Mouse (Mus musculus) kidney, embryonic 16.5 days (tissue): Measurements from ENCODE around the gene Slc15a5. TPM values are rescaled to one million over a fixed set of nuclear protein-coding genes. Genes with fewer than 3 reads are reported as not detected.

Source experiments
- ATAC-seq: fragments of 200-750 bp; cut with Nextera tagmentation; 2 replicates; pipeline ENCODE4 v1.8.0; 2017; ENCODE audit warnings: moderate TSS enrichment; ENCODE audit not compliant: low FRiP score, low TSS enrichment
- H3K27ac ChIP-seq: fragments of 300-500 bp; sonication (generic); 2 replicates; pipeline ENCODE4 v1.5.1; 2014; ENCODE audit warnings: low read length
- H3K27me3 ChIP-seq: fragments of 300-500 bp; sonication (generic); 2 replicates; pipeline ENCODE4 v1.6.1; 2014; ENCODE audit warnings: low read length, control low read depth, mixed read lengths; ENCODE audit not compliant: insufficient read depth
- H3K36me3 ChIP-seq: fragments of 300-500 bp; sonication (generic); 2 replicates; pipeline ENCODE4 v1.6.1; 2014; ENCODE audit warnings: low read length, control low read depth, mixed read lengths; ENCODE audit not compliant: insufficient read depth
- H3K4me1 ChIP-seq: fragments of 300-500 bp; sonication (generic); 2 replicates; pipeline ENCODE4 v1.6.1; 2014; ENCODE audit warnings: low read length, control low read depth, mixed read lengths; ENCODE audit not compliant: insufficient read depth
- H3K4me2 ChIP-seq: fragments of 300-500 bp; sonication (generic); replicated peaks from 2 replicates; pipeline ENCODE4 v1.6.1; 2014; ENCODE audit warnings: low read depth, low read length
- H3K4me3 ChIP-seq: fragments of 300-500 bp; sonication (generic); 2 replicates; pipeline ENCODE4 v1.5.1; 2014; ENCODE audit warnings: mild to moderate bottlenecking, low read length
- H3K9ac ChIP-seq: fragments of 300-500 bp; sonication (generic); replicated peaks from 2 replicates; pipeline ENCODE4 v1.6.1; 2014; ENCODE audit warnings: low read length
- H3K9me3 ChIP-seq: fragments of 300-500 bp; sonication (generic); 2 replicates; pipeline ENCODE4 v1.6.1; 2016; ENCODE audit warnings: low read length, control low read depth
- WGBS: fragments of 180-500 bp; shearing (Covaris S2); extraction: QIAGEN DNeasy Blood & Tissue Kit; methylation state at CpG from one replicate; pipeline ENCODE4 v1.1.7; 2014; 5-methylcytosine and 5-hydroxymethylcytosine counted together
- polyA plus RNA-seq: library from polyadenylated mRNA; unstranded; fragments of >200 nt; fragmentation: Nextera tagmentation; extraction: Ambion mirVana; gene quantifications from 2 replicates; pipeline ENCODE4 v1.2.1, GENCODE M21; 2015

Slc15a5 gene
- polyA plus RNA-seq, 1 experiment from 2014 or later = 0.24 TPM

DNA sequence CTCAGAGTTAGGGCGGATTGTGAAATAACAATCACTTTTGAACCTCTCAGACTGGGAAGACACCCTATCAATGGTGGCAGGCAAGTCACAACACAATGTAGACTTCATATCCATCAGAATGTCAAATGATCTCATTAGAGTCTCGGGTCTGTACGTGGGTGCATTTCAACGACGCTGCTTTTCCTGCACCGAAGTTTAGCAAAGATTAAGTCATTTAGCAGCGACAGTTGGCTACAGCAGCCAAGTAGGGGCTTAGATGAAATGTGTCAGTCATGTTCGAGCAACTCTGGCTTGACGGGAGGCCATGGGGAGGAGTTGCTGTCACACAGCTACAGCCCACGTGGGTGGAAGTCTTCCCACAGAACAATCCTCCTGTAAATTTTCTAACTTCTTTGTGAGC lies 133.2 kb downstream of the Slc15a5 start:
- Histone ChIP-seq H3K9ac (no peak overlapping the region), H3K4me3 (no peak overlapping the region), H3K27ac (no peak overlapping the region), H3K27me3 (no peaks in the 10 kb centered on the region), H3K9me3 (0 out of 2 replicates have a peak, but pooled peaks cover 4% of the 10 kb centered on the region), H3K36me3 (no peaks in the 10 kb centered on the region), H3K4me2 (no peak overlapping the region), H3K4me1 (no peaks in the 10 kb centered on the region)
- no peak for ATAC-seq
- 79% methylated on average over 10 of the region's 10 CpGs for WGBS

- Histone ChIP-seq H3K36me3 (no peaks in the 10 kb centered on the region), H3K27ac (no peak overlapping the region), H3K4me2 (no peak overlapping the region), H3K27me3 (no peaks in the 10 kb centered on the region), H3K9me3 (no peaks in the 10 kb centered on the region), H3K4me1 (peaks cover 7% of the 10 kb centered on the region; the same call in 1 of the 2 replicates), H3K4me3 (no peak overlapping the region), H3K9ac (no peak overlapping the region)
- 38% methylated on average over 12 of the region's 12 CpGs for WGBS
- ATAC-seq = peak; percentile 66
These were observed 139.1 kb downstream of the Slc15a5 start for GRCm38 (mm10) chr6:137940374-137941218.

GRCm38 (mm10) chr6:137937541-137937940 lies 142.2 kb downstream of the Slc15a5 start:
- Histone ChIP-seq H3K4me3 (no peak overlapping the region), H3K27ac (no peak overlapping the region), H3K4me2 (no peak overlapping the region), H3K27me3 (no peaks in the 10 kb centered on the region), H3K9me3 (no peaks in the 10 kb centered on the region), H3K4me1 (peaks cover 16% of the 10 kb centered on the region; the same call in 1 of the 2 replicates), H3K36me3 (no peaks in the 10 kb centered on the region), H3K9ac (no peak overlapping the region)
- WGBS = 81% methylated on average over 5 of the region's 5 CpGs
- ATAC-seq = no peak

- H3K36me3 ChIP-seq = no peaks in the 10 kb centered on the region
- ATAC-seq = no peak
- H3K4me1 ChIP-seq = peaks cover 16% of the 10 kb centered on the region; the same call in 1 of the 2 replicates
- H3K9me3 ChIP-seq = no peaks in the 10 kb centered on the region
- H3K9ac ChIP-seq = no peak overlapping the region
- no peak overlapping the region for H3K27ac ChIP-seq
- 77% methylated on average over 1 of the region's 1 CpGs for WGBS
- H3K4me2 ChIP-seq = no peak overlapping the region
- H3K4me3 ChIP-seq = no peak overlapping the region
- no peaks in the 10 kb centered on the region for H3K27me3 ChIP-seq
These were observed 143.4 kb downstream of the Slc15a5 start for GRCm38 (mm10) chr6:137936268-137936667.

DNA sequence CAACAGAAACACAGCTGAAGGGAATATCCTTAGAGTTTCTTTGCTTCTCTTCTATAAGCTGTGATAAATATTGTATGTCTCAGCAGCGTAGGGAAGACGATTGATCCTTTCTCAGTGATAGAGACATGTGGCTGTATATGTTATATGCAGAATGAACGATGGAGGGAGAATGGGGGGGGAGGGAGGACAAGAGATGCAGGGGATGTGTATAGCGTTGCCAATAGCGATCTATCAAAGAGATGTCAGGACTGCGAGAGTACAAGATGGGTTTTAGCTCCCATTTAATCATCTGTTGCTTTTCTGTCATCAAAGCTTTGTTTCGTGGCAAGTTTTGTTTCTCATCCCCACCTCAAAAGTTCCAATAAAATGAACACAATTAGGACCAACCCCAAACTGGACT lies 143.9 kb downstream of the Slc15a5 start:
- no peak overlapping the region for H3K27ac ChIP-seq
- ATAC-seq = no peak
- 83% methylated on average over 7 of the region's 7 CpGs for WGBS

DNA sequence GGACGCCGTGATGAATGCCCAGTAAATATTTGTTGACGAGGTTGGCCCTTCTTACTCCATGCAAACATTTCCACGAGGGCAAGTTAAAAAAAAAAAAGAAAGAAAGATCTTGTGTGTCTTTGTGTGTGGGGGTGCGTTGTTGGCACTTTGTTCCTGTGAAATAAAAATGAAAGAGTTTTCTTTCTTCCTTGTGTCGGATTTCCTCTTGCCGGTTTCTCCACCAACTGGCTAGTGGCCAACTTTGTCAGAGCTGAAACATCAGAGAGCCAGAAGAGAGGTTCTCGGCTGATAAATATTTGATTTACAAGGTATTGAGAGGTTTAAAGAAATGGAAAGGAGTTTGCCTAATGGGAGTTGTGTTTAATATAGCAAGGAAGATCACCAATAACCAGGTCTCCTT lies 144.4 kb downstream of the Slc15a5 start:
- H3K27ac ChIP-seq = no peak overlapping the region

More for the DNA sequence above, 143.9 kb downstream of the Slc15a5 start:
- Histone ChIP-seq H3K4me2 (no peak overlapping the region), H3K4me3 (no peak overlapping the region), H3K4me1 (peaks cover 12% of the 10 kb centered on the region; the same call in 1 of the 2 replicates), H3K9ac (no peak overlapping the region), H3K36me3 (no peaks in the 10 kb centered on the region), H3K27me3 (no peaks in the 10 kb centered on the region), H3K9me3 (no peaks in the 10 kb centered on the region)

GRCm38 (mm10) chr6:137934545-137935298 lies 145.0 kb downstream of the Slc15a5 start:
- no peak for ATAC-seq
- no peak overlapping the region for H3K9ac ChIP-seq
- H3K27me3 ChIP-seq = no peaks in the 10 kb centered on the region
- H3K9me3 ChIP-seq = no peaks in the 10 kb centered on the region
- H3K4me3 ChIP-seq = no peak overlapping the region
- no peaks in the 10 kb centered on the region for H3K36me3 ChIP-seq
- WGBS = 37% methylated on average over 3 of the region's 3 CpGs
- peak overlapping the region; percentile 17; the same call in 1 of the 2 replicates for H3K4me2 ChIP-seq
- H3K27ac ChIP-seq = no peak overlapping the region
- H3K4me1 ChIP-seq = 0 out of 2 replicates have a peak, but pooled peaks cover 9% of the 10 kb centered on the region

More for the DNA sequence above, 144.4 kb downstream of the Slc15a5 start:
- no peak overlapping the region for H3K4me3 ChIP-seq
- 0 out of 2 replicates have a peak, but pooled peaks cover 9% of the 10 kb centered on the region for H3K4me1 ChIP-seq
- no peaks in the 10 kb centered on the region for H3K36me3 ChIP-seq
- H3K9me3 ChIP-seq = no peaks in the 10 kb centered on the region
- H3K9ac ChIP-seq = no peak overlapping the region
- no peaks in the 10 kb centered on the region for H3K27me3 ChIP-seq
- H3K4me2 ChIP-seq = peak overlapping the region; percentile 17; the same call in 1 of the 2 replicates
- WGBS = 37% methylated on average over 8 of the region's 8 CpGs
- ATAC-seq = no peak

Other genes with a start within 250 kb of the Slc15a5 start
- 269 and 270 TPM in 2 replicates for gene Mgst1, start 60.4 kb upstream of the Slc15a5 start, polyA plus RNA-seq